Mouse (Mus musculus): Measurements from ENCODE around the gene Ndufaf2. TPM values are rescaled to one million over a fixed set of nuclear protein-coding genes. Genes with fewer than 3 reads are reported as not detected.

Gene Ndufaf2
- polyA plus RNA-seq, 1 experiment: 0.84 TPM

DNA sequence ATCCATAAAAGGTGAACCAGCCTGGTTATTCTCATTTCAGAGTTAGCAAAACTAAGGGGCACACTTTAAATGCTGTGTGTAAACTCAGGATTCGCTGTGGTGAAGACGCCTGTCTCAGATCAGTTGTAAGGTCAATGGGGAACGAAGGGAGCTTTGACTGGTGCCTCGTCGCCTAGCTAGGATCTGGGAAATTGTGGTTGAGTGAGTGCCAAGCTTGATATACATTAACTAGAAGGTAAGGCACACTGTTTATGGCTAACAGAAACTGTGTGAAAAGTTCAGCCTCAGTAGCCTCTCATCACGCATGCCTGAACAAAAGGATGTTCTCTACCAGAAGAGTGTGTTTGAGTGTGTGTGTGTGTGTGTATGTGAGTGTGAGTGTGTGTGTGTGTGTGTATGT lies 144.6 kb downstream of the Ndufaf2 start:
- H3K27me3 ChIP-seq (ENCODE audit: control insufficient read depth, insufficient read depth, low read length): no peaks in the 10 kb centered on the region
- TF ChIP-seq CTCF (IDR thresholded peaks at IDR 0.05; ENCODE audit: extremely low read depth, insufficient read length, insufficient replicate concordance, low read depth, low read length) (no peak), POLR2A (IDR thresholded peaks at IDR 0.05; ENCODE audit: low read depth, low read length) (no peak)
- WGBS: 29% methylated on average over 6 of the region's 6 CpGs
- H3K4me3 ChIP-seq (ENCODE audit: low read depth, low read length): no peak overlapping the region
- no peaks in the 10 kb centered on the region for H3K36me3 ChIP-seq (ENCODE audit: control insufficient read depth, insufficient read depth, low read length)
- H3K4me1 ChIP-seq (ENCODE audit: control insufficient read depth, insufficient read depth, insufficient read length, low read length): peaks cover 4% of the 10 kb centered on the region; the same call in 1 of the 2 replicates
- no peak overlapping the region for H3K27ac ChIP-seq (ENCODE audit: insufficient read depth, low read depth, low read length)

DNA sequence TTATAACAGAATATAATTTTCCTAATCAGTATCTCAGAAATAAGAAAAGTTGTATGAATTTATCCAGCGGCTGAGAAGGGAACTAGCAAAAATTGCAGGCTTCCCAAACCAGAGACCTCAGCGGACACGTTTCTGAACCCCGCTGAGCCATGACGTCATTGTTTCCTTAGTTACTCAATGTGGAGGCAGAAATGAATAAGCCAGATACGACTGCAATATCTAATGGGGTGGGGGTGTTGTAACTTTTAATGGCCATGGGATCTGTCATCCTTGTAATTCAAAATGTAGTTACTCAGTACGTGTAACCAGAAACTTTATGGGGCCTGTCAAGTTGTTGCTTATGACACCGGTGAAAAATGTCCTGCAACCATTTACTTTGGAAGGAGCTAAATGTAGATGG lies 145.3 kb downstream of the Ndufaf2 start:
- H3K4me1 ChIP-seq (ENCODE audit: control insufficient read depth, insufficient read depth, insufficient read length, low read length): peaks cover 4% of the 10 kb centered on the region; the same call in 1 of the 2 replicates
- no peak overlapping the region for H3K4me3 ChIP-seq (ENCODE audit: low read depth, low read length)
- 87% methylated on average over 8 of the region's 8 CpGs for WGBS
- TF ChIP-seq POLR2A (IDR thresholded peaks at IDR 0.05; ENCODE audit: low read depth, low read length): no peak
- H3K27me3 ChIP-seq (ENCODE audit: control insufficient read depth, insufficient read depth, low read length): no peaks in the 10 kb centered on the region
- H3K36me3 ChIP-seq (ENCODE audit: control insufficient read depth, insufficient read depth, low read length): no peaks in the 10 kb centered on the region
- no peak overlapping the region for H3K27ac ChIP-seq (ENCODE audit: insufficient read depth, low read depth, low read length)

DNA sequence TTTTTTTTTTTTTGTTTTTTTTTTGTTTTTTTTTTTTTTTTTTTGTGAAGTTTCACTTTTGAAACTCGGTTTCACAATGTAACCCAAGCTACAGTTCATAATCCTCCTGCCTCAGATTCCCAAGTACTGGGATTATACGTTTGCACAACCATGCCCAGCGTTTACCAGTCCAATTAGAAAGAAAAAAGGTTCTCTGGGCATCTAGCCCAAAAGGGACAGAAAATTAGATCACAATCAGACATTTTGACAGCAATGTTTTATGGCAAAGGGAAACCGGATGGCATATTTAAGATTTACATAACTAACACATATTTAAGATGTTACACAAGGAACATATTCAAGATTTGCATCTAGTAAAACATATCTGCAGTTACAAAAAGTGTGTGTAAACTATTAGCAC lies 150.6 kb downstream of the Ndufaf2 start:
- H3K27me3 ChIP-seq (ENCODE audit: control insufficient read depth, insufficient read depth, low read length): no peaks in the 10 kb centered on the region
- TF ChIP-seq CTCF (IDR thresholded peaks at IDR 0.05; ENCODE audit: extremely low read depth, insufficient read length, insufficient replicate concordance, low read depth, low read length): no peak
- TF ChIP-seq POLR2A (IDR thresholded peaks at IDR 0.05; ENCODE audit: low read depth, low read length): no peak
- H3K4me3 ChIP-seq (ENCODE audit: low read depth, low read length): no peak overlapping the region
- WGBS: 77% methylated on average over 4 of the region's 4 CpGs
- no peaks in the 10 kb centered on the region for H3K4me1 ChIP-seq (ENCODE audit: control insufficient read depth, insufficient read depth, insufficient read length, low read length)
- no peaks in the 10 kb centered on the region for H3K36me3 ChIP-seq (ENCODE audit: control insufficient read depth, insufficient read depth, low read length)
- H3K27ac ChIP-seq (ENCODE audit: insufficient read depth, low read depth, low read length): no peak overlapping the region

DNA sequence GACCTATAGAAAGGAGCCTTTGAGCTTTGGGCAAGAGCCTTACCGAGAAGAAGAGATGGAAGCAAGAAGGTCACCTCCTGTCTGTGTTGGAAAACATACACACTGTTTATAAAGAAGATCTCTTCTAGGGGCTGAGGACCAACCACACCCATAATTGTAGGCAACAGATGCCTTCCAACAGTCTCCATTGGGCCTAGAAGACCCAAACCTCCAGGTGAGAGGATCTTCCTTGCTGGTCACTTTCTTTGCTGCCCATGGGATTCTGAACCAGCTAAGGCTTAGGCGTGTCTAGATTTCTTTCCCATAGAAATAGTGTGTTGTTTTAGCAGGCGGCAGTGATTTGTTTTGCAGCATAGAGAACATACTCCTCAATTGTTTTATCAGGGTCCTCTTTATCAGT lies 162.1 kb downstream of the Ndufaf2 start:
- Histone ChIP-seq H3K4me1 (ENCODE audit: control insufficient read depth, insufficient read depth, insufficient read length, low read length) (no peaks in the 10 kb centered on the region), H3K36me3 (ENCODE audit: control insufficient read depth, insufficient read depth, low read length) (no peaks in the 10 kb centered on the region), H3K27ac (ENCODE audit: insufficient read depth, low read depth, low read length) (no peak overlapping the region), H3K4me3 (ENCODE audit: low read depth, low read length) (no peak overlapping the region), H3K27me3 (ENCODE audit: control insufficient read depth, insufficient read depth, low read length) (no peaks in the 10 kb centered on the region)
- WGBS: 90% methylated on average over 3 of the region's 3 CpGs
- TF ChIP-seq CTCF (IDR thresholded peaks at IDR 0.05; ENCODE audit: extremely low read depth, insufficient read length, insufficient replicate concordance, low read depth, low read length) (no peak), POLR2A (IDR thresholded peaks at IDR 0.05; ENCODE audit: low read depth, low read length) (no peak)

DNA sequence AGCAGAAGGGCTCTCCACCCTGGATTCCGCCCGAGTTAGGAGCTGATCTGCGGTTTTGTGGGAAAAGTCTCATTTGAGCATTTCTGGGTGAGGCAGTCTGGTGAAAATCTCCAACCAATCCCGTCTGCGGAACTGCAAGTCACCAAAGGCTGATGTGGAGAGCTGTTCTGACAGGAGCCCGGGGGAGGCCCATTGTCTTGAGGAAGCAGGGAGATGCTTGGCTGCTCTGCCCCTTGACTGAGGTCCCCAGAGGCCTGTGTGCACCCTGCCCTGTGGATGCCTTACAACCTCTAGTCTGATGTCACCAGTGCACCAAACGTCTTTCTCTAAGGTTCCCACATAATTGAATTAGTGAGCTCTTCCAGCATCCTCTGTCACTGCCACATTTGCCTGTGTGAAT lies 163.2 kb downstream of the Ndufaf2 start:
- Histone ChIP-seq H3K4me1 (ENCODE audit: control insufficient read depth, insufficient read depth, insufficient read length, low read length) (no peaks in the 10 kb centered on the region), H3K4me3 (ENCODE audit: low read depth, low read length) (no peak overlapping the region), H3K27me3 (ENCODE audit: control insufficient read depth, insufficient read depth, low read length) (no peaks in the 10 kb centered on the region), H3K27ac (ENCODE audit: insufficient read depth, low read depth, low read length) (no peak overlapping the region), H3K36me3 (ENCODE audit: control insufficient read depth, insufficient read depth, low read length) (no peaks in the 10 kb centered on the region)
- TF ChIP-seq POLR2A (IDR thresholded peaks at IDR 0.05; ENCODE audit: low read depth, low read length) (no peak), CTCF (IDR thresholded peaks at IDR 0.05; ENCODE audit: extremely low read depth, insufficient read length, insufficient replicate concordance, low read depth, low read length) (no peak)
- WGBS: 89% methylated on average over 7 of the region's 7 CpGs

DNA sequence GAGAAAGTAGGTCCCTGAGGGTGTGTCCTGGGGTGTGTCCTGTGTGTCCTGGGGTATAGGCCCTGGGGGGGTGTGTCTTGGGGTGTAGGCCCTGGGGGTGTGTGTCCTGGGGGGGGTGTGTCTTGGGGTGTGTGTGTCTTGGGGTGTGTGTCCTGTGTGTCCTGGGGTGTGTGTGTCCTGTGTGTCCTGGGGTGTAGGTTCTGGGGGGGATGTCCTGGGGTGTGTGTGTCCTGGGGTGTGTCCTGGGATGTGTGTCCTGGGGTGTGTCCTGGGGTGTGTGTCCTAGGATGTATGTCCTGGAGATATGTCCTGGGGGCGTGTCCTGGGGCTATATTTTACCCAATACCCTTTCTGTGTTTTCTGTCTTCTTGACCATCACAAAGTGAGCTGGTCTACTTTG lies 165.8 kb downstream of the Ndufaf2 start:
- Histone ChIP-seq H3K27ac (ENCODE audit: insufficient read depth, low read depth, low read length) (no peak overlapping the region), H3K4me3 (ENCODE audit: low read depth, low read length) (no peak overlapping the region), H3K36me3 (ENCODE audit: control insufficient read depth, insufficient read depth, low read length) (no peaks in the 10 kb centered on the region), H3K27me3 (ENCODE audit: control insufficient read depth, insufficient read depth, low read length) (no peaks in the 10 kb centered on the region), H3K4me1 (ENCODE audit: control insufficient read depth, insufficient read depth, insufficient read length, low read length) (no peaks in the 10 kb centered on the region)
- WGBS: 69% methylated on average over 1 of the region's 1 CpGs
- no peak for TF ChIP-seq CTCF (IDR thresholded peaks at IDR 0.05; ENCODE audit: extremely low read depth, insufficient read length, insufficient replicate concordance, low read depth, low read length)

DNA sequence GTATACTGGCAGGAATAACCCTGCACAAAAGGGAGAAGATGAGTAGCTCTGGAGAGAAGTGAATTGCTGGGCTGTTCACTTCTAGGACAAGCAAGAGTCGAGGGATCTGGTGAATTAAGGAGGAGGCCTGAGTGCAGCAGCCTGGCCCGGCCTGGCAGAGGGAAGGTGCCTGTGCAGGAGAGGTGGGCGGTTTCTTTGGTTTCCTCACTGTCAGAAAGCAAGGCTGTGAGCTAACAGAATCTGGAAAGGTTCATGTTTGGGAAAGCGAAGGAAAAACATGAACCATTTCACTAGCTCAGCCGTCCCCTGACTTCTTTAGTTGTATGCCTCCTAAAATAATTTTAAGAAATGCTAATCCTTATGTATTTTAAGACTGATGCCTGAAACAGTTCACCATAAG lies 173.8 kb downstream of the Ndufaf2 start:
- no peak for TF ChIP-seq POLR2A (IDR thresholded peaks at IDR 0.05; ENCODE audit: low read depth, low read length)
- Histone ChIP-seq H3K27ac (ENCODE audit: insufficient read depth, low read depth, low read length) (no peak overlapping the region), H3K36me3 (ENCODE audit: control insufficient read depth, insufficient read depth, low read length) (no peaks in the 10 kb centered on the region), H3K4me3 (ENCODE audit: low read depth, low read length) (no peak overlapping the region), H3K4me1 (ENCODE audit: control insufficient read depth, insufficient read depth, insufficient read length, low read length) (no peaks in the 10 kb centered on the region), H3K27me3 (ENCODE audit: control insufficient read depth, insufficient read depth, low read length) (no peaks in the 10 kb centered on the region)
- WGBS: 89% methylated on average over 5 of the region's 5 CpGs

DNA sequence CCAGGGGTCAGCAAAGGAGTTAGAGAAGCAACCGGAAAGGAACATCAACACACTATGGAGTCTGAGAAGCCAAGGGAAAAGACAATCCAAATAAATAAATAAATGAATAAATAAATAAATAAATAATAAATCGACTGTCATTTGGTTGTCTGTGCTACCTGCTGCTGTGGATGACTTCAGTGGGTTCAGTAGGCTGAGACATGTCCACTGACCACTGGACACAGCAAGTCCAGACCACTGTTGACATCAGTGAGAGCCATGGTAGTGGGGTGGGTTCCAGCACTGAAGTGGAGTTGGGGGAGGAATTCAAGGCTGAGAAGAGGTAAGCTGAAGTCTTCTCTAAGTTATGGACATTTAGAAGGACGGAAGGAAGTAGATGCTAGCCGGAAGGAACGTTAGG lies 174.2 kb downstream of the Ndufaf2 start:
- no peak for TF ChIP-seq CTCF (IDR thresholded peaks at IDR 0.05; ENCODE audit: extremely low read depth, insufficient read length, insufficient replicate concordance, low read depth, low read length)
- no peak for TF ChIP-seq POLR2A (IDR thresholded peaks at IDR 0.05; ENCODE audit: low read depth, low read length)
- Histone ChIP-seq H3K27me3 (ENCODE audit: control insufficient read depth, insufficient read depth, low read length) (no peaks in the 10 kb centered on the region), H3K27ac (ENCODE audit: insufficient read depth, low read depth, low read length) (no peak overlapping the region), H3K36me3 (ENCODE audit: control insufficient read depth, insufficient read depth, low read length) (no peaks in the 10 kb centered on the region), H3K4me1 (ENCODE audit: control insufficient read depth, insufficient read depth, insufficient read length, low read length) (no peaks in the 10 kb centered on the region), H3K4me3 (ENCODE audit: low read depth, low read length) (no peak overlapping the region)
- WGBS: 88% methylated on average over 5 of the region's 5 CpGs

Data from small intestine, adult 2 months (tissue).